Mouse (Mus musculus) MEL (cell line): Measurements from ENCODE around the gene Optn.

Experiments used
- CTCF ChIP-seq, 3 experiments: IDR thresholded peaks in 2 of 3; conservative IDR thresholded peaks in 1 of 3; 2 replicates each; pipeline ENCODE4 v1.5.1; 2011 to 2012; ENCODE audit warnings: low read length in 3 of 3, low read depth in 2 of 3, mild to moderate bottlenecking in 2 of 3, improper control_type of control experiment in 1 of 3, inconsistent platforms in 1 of 3, mixed read lengths in 1 of 3, moderate library complexity in 1 of 3; ENCODE audit not compliant: control insufficient read depth in 1 of 3, insufficient read depth in 1 of 3, poor library complexity in 1 of 3, severe bottlenecking in 1 of 3
- MEF2A ChIP-seq: IDR thresholded peaks from 2 replicates; pipeline ENCODE4 v1.6.1; 2014; ENCODE audit warnings: low read depth, mild to moderate bottlenecking, inconsistent platforms, low read length, improper control_type of control experiment; ENCODE audit not compliant: poor library complexity, insufficient replicate concordance, severe bottlenecking; ENCODE audit errors: extremely low read depth
- ZC3H11A ChIP-seq: IDR thresholded peaks from 2 replicates; pipeline ENCODE4 v1.6.1; 2012; ENCODE audit warnings: low read depth, mild to moderate bottlenecking, inconsistent platforms, low read length, improper control_type of control experiment

- TF ChIP-seq MEF2A (no peak), ZC3H11A (peak; percentile 44), CTCF (IDR thresholded peaks at IDR 0.05 in 2 of 3, conservative IDR thresholded peaks at IDR 0.05 in 1 of 3; ENCODE audit: control insufficient read depth in 1 of 3, insufficient read depth in 1 of 3, low read depth in 2 of 3, low read length in 3 of 3, poor library complexity in 1 of 3, severe bottlenecking in 1 of 3) (peak; percentile 44 to 69 (median 45))
These were observed 16.4 kb upstream of the Optn start for GRCm38 (mm10) chr2:5080053-5080787.
